Mouse (Mus musculus): ENCODE data around the gene Tmprss7.

GRCm38 (mm10) chr16:45632420-45632819 is 61.0 kb downstream of the Tmprss7 start:
- no peak for TF ChIP-seq CTCF (conservative IDR thresholded peaks at IDR 0.05; ENCODE audit: low read length)
- no peak for TF ChIP-seq NANOG (IDR thresholded peaks at IDR 0.05; ENCODE audit: borderline replicate concordance, low read length)
- TF ChIP-seq POU5F1 (IDR thresholded peaks at IDR 0.05; ENCODE audit: borderline replicate concordance, low read length) = no peak
